Mouse (Mus musculus): Measurements from ENCODE around the gene Gm37419. TPM values are rescaled to one million over a fixed set of nuclear protein-coding genes. Genes with fewer than 3 reads are reported as not detected.

Gene Gm37419
- polyA plus RNA-seq, 1 experiment from 2014 or later, result not detected

GRCm38 (mm10) chr16:23977732-23978131 is 10.6 kb upstream of the Gm37419 start:
- ATAC-seq, result no peak
- DNase-seq, result no peak
- Histone ChIP-seq H3K27me3 (ENCODE audit: insufficient read depth, low read length) (no peaks in the 10 kb centered on the region), H3K4me3 (ENCODE audit: low read depth, low read length) (no peak overlapping the region), H3K4me1 (ENCODE audit: insufficient read depth) (peaks cover 12% of the 10 kb centered on the region), H3K9ac (replicated peaks) (no peak overlapping the region), H3K36me3 (replicated peaks; ENCODE audit: insufficient read depth, low read length) (peaks cover 9% of the 10 kb centered on the region; the same call in 1 of the 2 replicates), H3K27ac (ENCODE audit: low read depth) (no peak overlapping the region), H3K9me3 (ENCODE audit: low read length) (no peaks in the 10 kb centered on the region), H3K4me2 (ENCODE audit: low read depth, low read length) (no peak overlapping the region)
- 70% methylated on average over 3 of the region's 3 CpGs for WGBS (ENCODE audit: insufficient replicate concordance)
- TF ChIP-seq EP300 (IDR thresholded peaks at IDR 0.05; ENCODE audit: low read depth), result no peak
- TF ChIP-seq CTCF (IDR thresholded peaks at IDR 0.05; ENCODE audit: low read depth), result no peak

- DNase-seq (no peak), ATAC-seq (no peak)
- TF ChIP-seq EP300 (IDR thresholded peaks at IDR 0.05; ENCODE audit: low read depth) (no peak), CTCF (IDR thresholded peaks at IDR 0.05; ENCODE audit: low read depth) (no peak)
- Histone ChIP-seq H3K4me2 (ENCODE audit: low read depth, low read length) (no peak overlapping the region), H3K27me3 (ENCODE audit: insufficient read depth, low read length) (no peaks in the 10 kb centered on the region), H3K36me3 (replicated peaks; ENCODE audit: insufficient read depth, low read length) (peaks cover 9% of the 10 kb centered on the region; the same call in 1 of the 2 replicates), H3K27ac (ENCODE audit: low read depth) (no peak overlapping the region), H3K4me3 (ENCODE audit: low read depth, low read length) (no peak overlapping the region), H3K4me1 (ENCODE audit: insufficient read depth) (peaks cover 14% of the 10 kb centered on the region), H3K9ac (replicated peaks) (no peak overlapping the region), H3K9me3 (ENCODE audit: low read length) (no peaks in the 10 kb centered on the region)
- 73% methylated on average over 4 of the region's 4 CpGs for WGBS (ENCODE audit: insufficient replicate concordance)
Observed at GRCm38 (mm10) chr16:23978495-23978894, 9.8 kb upstream of the Gm37419 start.

- WGBS (ENCODE audit: insufficient replicate concordance), result 63% methylated on average over 9 of the region's 9 CpGs
- no peaks in the 10 kb centered on the region for H3K27me3 ChIP-seq (ENCODE audit: insufficient read depth, low read length)
- TF ChIP-seq CTCF (IDR thresholded peaks at IDR 0.05; ENCODE audit: low read depth), result no peak
- no peak for TF ChIP-seq EP300 (IDR thresholded peaks at IDR 0.05; ENCODE audit: low read depth)
- peaks cover 18% of the 10 kb centered on the region for H3K4me1 ChIP-seq (ENCODE audit: insufficient read depth)
- H3K36me3 ChIP-seq (replicated peaks; ENCODE audit: insufficient read depth, low read length), result peaks cover 6% of the 10 kb centered on the region; the same call in 1 of the 2 replicates
- H3K4me3 ChIP-seq (ENCODE audit: low read depth, low read length), result no peak overlapping the region
- H3K27ac ChIP-seq (ENCODE audit: low read depth), result no peak overlapping the region; the same call in 1 of the 2 replicates
- H3K9ac ChIP-seq (replicated peaks), result no peak overlapping the region
- H3K9me3 ChIP-seq (ENCODE audit: low read length), result no peaks in the 10 kb centered on the region
- no peak for ATAC-seq
- DNase-seq, result no peak
- H3K4me2 ChIP-seq (ENCODE audit: low read depth, low read length), result no peak overlapping the region
Observed at GRCm38 (mm10) chr16:23979446-23979845, 8.8 kb upstream of the Gm37419 start.

- H3K9me3 ChIP-seq (ENCODE audit: low read length), result no peaks in the 10 kb centered on the region
- no peaks in the 10 kb centered on the region for H3K27me3 ChIP-seq (ENCODE audit: insufficient read depth, low read length)
- no peak for DNase-seq
- H3K36me3 ChIP-seq (replicated peaks; ENCODE audit: insufficient read depth, low read length), result no peaks in the 10 kb centered on the region; the same call in 1 of the 2 replicates
- peaks cover 18% of the 10 kb centered on the region for H3K4me1 ChIP-seq (ENCODE audit: insufficient read depth)
- no peak overlapping the region for H3K27ac ChIP-seq (ENCODE audit: low read depth)
- peak overlapping the region; percentile 52 for H3K4me3 ChIP-seq (ENCODE audit: low read depth, low read length)
- H3K4me2 ChIP-seq (ENCODE audit: low read depth, low read length), result peak overlapping the region; percentile 91
- ATAC-seq, result no peak
- TF ChIP-seq EP300 (IDR thresholded peaks at IDR 0.05; ENCODE audit: low read depth) (no peak), CTCF (IDR thresholded peaks at IDR 0.05; ENCODE audit: low read depth) (no peak)
- no peak overlapping the region for H3K9ac ChIP-seq (replicated peaks)
- WGBS (ENCODE audit: insufficient replicate concordance), result 14% methylated on average over 11 of the region's 11 CpGs
Observed at GRCm38 (mm10) chr16:23980201-23980870, 7.9 kb upstream of the Gm37419 start.

- H3K27me3 ChIP-seq (ENCODE audit: insufficient read depth, low read length), result no peaks in the 10 kb centered on the region
- H3K9ac ChIP-seq (replicated peaks), result peak overlapping the region; percentile 56
- DNase-seq, result peak; percentile 48
Observed at GRCm38 (mm10) chr16:23980991-23981720, 7.1 kb upstream of the Gm37419 start.

More at GRCm38 (mm10) chr16:23980991-23981720, 7.1 kb upstream of the Gm37419 start:
- Histone ChIP-seq H3K4me1 (ENCODE audit: insufficient read depth) (peaks cover 18% of the 10 kb centered on the region), H3K36me3 (replicated peaks; ENCODE audit: insufficient read depth, low read length) (no peaks in the 10 kb centered on the region; the same call in 1 of the 2 replicates), H3K9me3 (ENCODE audit: low read length) (no peaks in the 10 kb centered on the region), H3K4me2 (ENCODE audit: low read depth, low read length) (peak overlapping the region; percentile 91), H3K4me3 (ENCODE audit: low read depth, low read length) (peak overlapping the region; percentile 52), H3K27ac (ENCODE audit: low read depth) (no peak overlapping the region)
- no peak for TF ChIP-seq CTCF (IDR thresholded peaks at IDR 0.05; ENCODE audit: low read depth)
- no peak for TF ChIP-seq EP300 (IDR thresholded peaks at IDR 0.05; ENCODE audit: low read depth)
- ATAC-seq, result no peak
- WGBS (ENCODE audit: insufficient replicate concordance), result 2% methylated on average over 32 of the region's 32 CpGs
